Comparison of ENCODE assay signal across 8 mouse cellular contexts in genomic region chr9:108507619-108508434, GRCm38 (mm10). TPM values are rescaled to one million over a fixed set of nuclear protein-coding genes. Genes with fewer than 3 reads are reported as not detected.
DNase-seq lines count a peak whose midpoint lies in the region; ATAC-seq and TF ChIP-seq lines count a peak whose summit lies in the region.

TSS of gene Qars (plus strand) at chr9:108507706.

- H3K9me3 ChIP-seq in CH12.LX (replicated peaks; ENCODE audit: low read length) = no peaks in the 10 kb centered on the region
- H3K9me3 ChIP-seq in forebrain, embryonic 11.5 days (ENCODE audit: control insufficient read depth, low read length) = no peaks in the 10 kb centered on the region
- H3K9me3 ChIP-seq in heart, embryonic 16.5 days (replicated peaks; ENCODE audit: control insufficient read depth, low read length) = no peaks in the 10 kb centered on the region
- H3K9me3 ChIP-seq in liver, embryonic 15.5 days (replicated peaks) = no peaks in the 10 kb centered on the region
- no peaks in the 10 kb centered on the region for H3K9me3 ChIP-seq in neural tube, embryonic 12.5 days

- TF ChIP-seq EP300 in CH12.LX (IDR thresholded peaks at IDR 0.05; ENCODE audit: low read length) = no peak

- dilution Hi-C loops in CH12.LX (cut with MboI; ENCODE audit: extremely low pct_ligation_motif_present, extremely low pct_unique_long_range_greater_than_20kb, low sequenced_read_pairs) = no loop called here

- WGBS in forebrain, embryonic 11.5 days = under 1% methylated on average over 37 of the region's 37 CpGs
- WGBS in heart, embryonic 16.5 days = under 1% methylated on average over 37 of the region's 37 CpGs
- under 1% methylated on average over 37 of the region's 37 CpGs for WGBS in liver, embryonic 15.5 days (ENCODE audit: insufficient replicate concordance)
- WGBS in neural tube, embryonic 12.5 days = under 1% methylated on average over 37 of the region's 37 CpGs

- H3K9ac ChIP-seq in CH12.LX (ENCODE audit: insufficient read depth, low read depth) = peak within 1 kb of the TSS; percentile 73
- peak within 1 kb of the TSS; percentile 80 for H3K9ac ChIP-seq in forebrain, embryonic 11.5 days (ENCODE audit: low read length)
- H3K9ac ChIP-seq in heart, embryonic 16.5 days (ENCODE audit: low read length) = peak within 1 kb of the TSS; percentile 85
- peak within 1 kb of the TSS; percentile 83 for H3K9ac ChIP-seq in liver, embryonic 15.5 days
- H3K9ac ChIP-seq in neural tube, embryonic 12.5 days = peak within 1 kb of the TSS; percentile 63

- peak; percentile 91 for TF ChIP-seq POLR2A in CH12.LX (IDR thresholded peaks at IDR 0.05; ENCODE audit: low read depth, low read length)

- peaks cover 29 to 57% of the 10 kb centered on the region in 2 experiments for H3K36me3 ChIP-seq in CH12.LX (replicated peaks in 1 of 2; ENCODE audit: control insufficient read depth in 1 of 2, insufficient read depth in 1 of 2, low read length in 1 of 2)
- H3K36me3 ChIP-seq in forebrain, embryonic 11.5 days (ENCODE audit: control insufficient read depth, insufficient read depth, low read length) = peaks cover 6% of the 10 kb centered on the region; the same call in 1 of the 2 replicates
- peaks cover 28% of the 10 kb centered on the region for H3K36me3 ChIP-seq in heart, embryonic 16.5 days (ENCODE audit: control insufficient read depth, insufficient read depth)
- H3K36me3 ChIP-seq in liver, embryonic 15.5 days (replicated peaks) = peaks cover 37% of the 10 kb centered on the region
- peaks cover 38% of the 10 kb centered on the region for H3K36me3 ChIP-seq in neural tube, embryonic 12.5 days

- H3K79me2 ChIP-seq in CH12.LX (replicated peaks; ENCODE audit: control insufficient read depth, extremely low read depth, insufficient read depth, poor library complexity, severe bottlenecking) = peaks cover 15% of the 10 kb centered on the region

- no peak for TF ChIP-seq CTCF in CH12.LX (conservative IDR thresholded peaks at IDR 0.05 in 1 of 2, IDR thresholded peaks at IDR 0.05 in 1 of 2; ENCODE audit: low read depth in 2 of 2, low read length in 2 of 2)

- H3K4me1 ChIP-seq in CH12.LX (ENCODE audit: control insufficient read depth in 1 of 2, insufficient read depth in 2 of 2) = peaks cover 6 to 19% of the 10 kb centered on the region in 2 experiments
- H3K4me1 ChIP-seq in forebrain, embryonic 11.5 days (replicated peaks; ENCODE audit: control insufficient read depth, insufficient read depth, low read length) = peaks cover 5% of the 10 kb centered on the region; the same call in 1 of the 2 replicates
- H3K4me1 ChIP-seq in heart, embryonic 16.5 days (ENCODE audit: control insufficient read depth, insufficient read depth, low read length) = peaks cover 11% of the 10 kb centered on the region
- peaks cover 26% of the 10 kb centered on the region for H3K4me1 ChIP-seq in liver, embryonic 15.5 days (replicated peaks)
- H3K4me1 ChIP-seq in neural tube, embryonic 12.5 days = peaks cover 14% of the 10 kb centered on the region

- TF ChIP-seq RAD21 in CH12.LX (IDR thresholded peaks at IDR 0.05; ENCODE audit: low read depth, low read length) = no peak

- peak within 1 kb of the TSS; percentile 84 for H3K4me2 ChIP-seq in CH12.LX (ENCODE audit: insufficient read depth, low read depth, poor library complexity, severe bottlenecking)
- H3K4me2 ChIP-seq in forebrain, embryonic 11.5 days (ENCODE audit: low read depth, low read length, severe bottlenecking) = peak within 1 kb of the TSS; percentile 87
- peak within 1 kb of the TSS; percentile 72 for H3K4me2 ChIP-seq in heart, embryonic 16.5 days (ENCODE audit: low read depth, low read length)
- H3K4me2 ChIP-seq in liver, embryonic 15.5 days = peak within 1 kb of the TSS; percentile 90
- H3K4me2 ChIP-seq in neural tube, embryonic 12.5 days (replicated peaks) = peak within 1 kb of the TSS; percentile 69

- no peaks in the 10 kb centered on the region for H3K27me3 ChIP-seq in CH12.LX (replicated peaks)
- no peaks in the 10 kb centered on the region for H3K27me3 ChIP-seq in forebrain, embryonic 11.5 days (ENCODE audit: control insufficient read depth, insufficient read depth, low read length)
- H3K27me3 ChIP-seq in heart, embryonic 16.5 days (ENCODE audit: control insufficient read depth, insufficient read depth, low read length) = no peaks in the 10 kb centered on the region
- no peaks in the 10 kb centered on the region for H3K27me3 ChIP-seq in liver, embryonic 15.5 days
- no peaks in the 10 kb centered on the region for H3K27me3 ChIP-seq in neural tube, embryonic 12.5 days (replicated peaks)

- H3K27ac ChIP-seq in CH12.LX (ENCODE audit: insufficient read depth, low read depth) = peak within 1 kb of the TSS; percentile 56
- peak within 1 kb of the TSS; percentile 57; the same call in 1 of the 2 replicates for H3K27ac ChIP-seq in forebrain, embryonic 11.5 days (ENCODE audit: low read depth, low read length)
- peak within 1 kb of the TSS; percentile 84 for H3K27ac ChIP-seq in heart, embryonic 16.5 days (ENCODE audit: low read length)
- peak within 1 kb of the TSS; percentile 87 for H3K27ac ChIP-seq in liver, embryonic 15.5 days (replicated peaks)
- H3K27ac ChIP-seq in neural tube, embryonic 12.5 days = 0 out of 2 replicates have a peak within 1 kb of the TSS, but pooled peaks have one; percentile 50

- ATAC-seq in forebrain, embryonic 11.5 days (replicated peaks; ENCODE audit: low FRiP score) = peak; percentile 97
- ATAC-seq in heart, embryonic 16.5 days (replicated peaks; ENCODE audit: extremely low read depth, insufficient read depth, low FRiP score) = peak; percentile 94
- peak; percentile 92 for ATAC-seq in liver, embryonic 15.5 days (ENCODE audit: insufficient read depth)
- peak; percentile 96 for ATAC-seq in neural tube, embryonic 12.5 days (ENCODE audit: low FRiP score, low read depth)

- in situ Hi-C loops in CH12.LX (cut with MboI; ENCODE audit: low pct_ligation_motif_present, low pct_unique_long_range_greater_than_20kb, low sequenced_read_pairs) = no loop called here

- DNase-seq in CH12.LX (ENCODE audit: extremely low read depth) = peak; percentile 98
- DNase-seq in c-Kit-positive CD71-positive TER-119-negative erythroid progenitor cells, embryonic 14.5 days (ENCODE audit: low read depth) = peak; percentile 95
- peak; percentile 96 for DNase-seq in forebrain, embryonic 11.5 days (ENCODE audit: low spot score)
- peak; percentile 98 to 99 for DNase-seq in kidney, postnatal 36 days
- peak; percentile 97 for DNase-seq in telencephalon, adult 2 months (ENCODE audit: low read depth, low spot score)

- peak within 1 kb of the TSS; percentile 72 to 96 (median 86) for H3K4me3 ChIP-seq in CH12.LX (replicated peaks in 1 of 3; ENCODE audit: low read depth in 2 of 3, low read length in 2 of 3, poor library complexity in 1 of 3)
- peak within 1 kb of the TSS; percentile 69 for H3K4me3 ChIP-seq in forebrain, embryonic 11.5 days (ENCODE audit: low read depth, low read length)
- H3K4me3 ChIP-seq in heart, embryonic 16.5 days (ENCODE audit: low read length) = peak within 1 kb of the TSS; percentile 76
- peak within 1 kb of the TSS; percentile 81 for H3K4me3 ChIP-seq in liver, embryonic 15.5 days (replicated peaks)
- peak within 1 kb of the TSS; percentile 68 for H3K4me3 ChIP-seq in neural tube, embryonic 12.5 days

TF ChIP-seq in CH12.LX, 34 proteins besides CTCF, POLR2A, EP300 and RAD21 (continues in another document):
- TF ChIP-seq IRF4 (IDR thresholded peaks at IDR 0.05; ENCODE audit: low read depth, low read length) = no peak
- 0 out of 2 replicates have a peak, but pooled peaks have one; percentile 44 for TF ChIP-seq RCOR1 (conservative IDR thresholded peaks at IDR 0.05; ENCODE audit: low read depth, low read length)
- TF ChIP-seq MAFK (IDR thresholded peaks at IDR 0.05; ENCODE audit: insufficient replicate concordance, low read length) = no peak
- TF ChIP-seq HCFC1 (IDR thresholded peaks at IDR 0.05; ENCODE audit: low read depth, low read length) = peak; percentile 76
- peak; percentile 63 for TF ChIP-seq ZMIZ1 (IDR thresholded peaks at IDR 0.05; ENCODE audit: low read depth, low read length)
- TF ChIP-seq SIN3A (IDR thresholded peaks at IDR 0.05; ENCODE audit: low read length) = peak; percentile 97
- TF ChIP-seq CHD1 (IDR thresholded peaks at IDR 0.05; ENCODE audit: low read depth, low read length) = no peak
- no peak; the same call in 1 of the 2 replicates for TF ChIP-seq MEF2A (IDR thresholded peaks at IDR 0.05; ENCODE audit: borderline replicate concordance, low read depth, low read length)
- TF ChIP-seq TCF12 (IDR thresholded peaks at IDR 0.05; ENCODE audit: low read depth, low read length) = peak; percentile 86
- peak; percentile 49 for TF ChIP-seq NRF1 (IDR thresholded peaks at IDR 0.05; ENCODE audit: low read depth, low read length)
- TF ChIP-seq MAX (IDR thresholded peaks at IDR 0.05; ENCODE audit: low read length) = peak; percentile 75; the same call in 1 of the 2 replicates
- TF ChIP-seq PAX5 (IDR thresholded peaks at IDR 0.05; ENCODE audit: low read length) = no peak
- TF ChIP-seq ZC3H11A (IDR thresholded peaks at IDR 0.05; ENCODE audit: low read depth, low read length) = no peak
- no peak for TF ChIP-seq MYC (IDR thresholded peaks at IDR 0.05; ENCODE audit: low read depth, low read length)
- no peak for TF ChIP-seq USF1 (IDR thresholded peaks at IDR 0.05; ENCODE audit: low read depth, low read length)
- no peak for TF ChIP-seq USF2 (conservative IDR thresholded peaks at IDR 0.05; ENCODE audit: low read depth, low read length)
- no peak for TF ChIP-seq ZKSCAN1 (IDR thresholded peaks at IDR 0.05; ENCODE audit: borderline replicate concordance, low read depth, low read length)
- no peak; the same call in 1 of the 2 replicates for TF ChIP-seq ETS1 (conservative IDR thresholded peaks at IDR 0.05; ENCODE audit: low read depth, low read length)
- peak; percentile 92; the same call in 1 of the 2 replicates for TF ChIP-seq TBP (conservative IDR thresholded peaks at IDR 0.05; ENCODE audit: low read depth, low read length)
- TF ChIP-seq NELFE (IDR thresholded peaks at IDR 0.05; ENCODE audit: low read depth, low read length) = peak; percentile 82
- no peak for TF ChIP-seq KAT2A (IDR thresholded peaks at IDR 0.05; ENCODE audit: insufficient replicate concordance, low read length)
- peak; percentile 89 for TF ChIP-seq ELF1 (IDR thresholded peaks at IDR 0.05; ENCODE audit: low read depth, low read length)
- no peak for TF ChIP-seq JUND (conservative IDR thresholded peaks at IDR 0.05; ENCODE audit: low read depth, low read length)

RNA-seq across cellular contexts. Expression of gene Qars, which starts in this region (rescaled TPM):
- total RNA-seq in CH12.LX (2012; rRNA removed) (271 and 322 TPM in 2 replicates), CH12.LX (2014; rRNA removed) (188 and 229 TPM in 2 replicates)
- 270 and 293 TPM in 2 replicates for polyA plus RNA-seq in CH12.LX (2012; ENCODE audit: insufficient read length, low read depth)
- 107 and 116 TPM in 2 replicates for polyA plus RNA-seq in forebrain, embryonic 11.5 days (2014; fragmentation: Nextera tagmentation; extraction: Ambion mirVana)
- 70.4 and 83.2 TPM in 2 replicates for polyA plus RNA-seq in heart, embryonic 16.5 days (2015; fragmentation: Nextera tagmentation; extraction: Ambion mirVana)
- 52.6 and 61.9 TPM in 2 replicates for polyA plus RNA-seq in liver, embryonic 15.5 days (2015; fragmentation: Nextera tagmentation; extraction: Ambion mirVana)
- polyA plus RNA-seq in neural tube, embryonic 12.5 days (2016; fragmentation: Nextera tagmentation; extraction: Ambion mirVana) = 86.9 and 89.9 TPM in 2 replicates

Comparison
In these comparisons a context has a peak if more than half of its experiments do, and no peak if none do; other contexts are left out.
1. Peak in every context shown above with its lines: DNase-seq, ATAC-seq, H3K4me3 ChIP-seq and H3K27ac ChIP-seq.